Mouse (Mus musculus) heart, adult 11 months (tissue): ENCODE data around the gene Pdpn.

ENCODE experiments used
- DNase-seq: peaks from one replicate; pipeline ENCODE4 v3.0.0; 2022

Pdpn gene

GRCm38 (mm10) chr4:143231790-143232422, 67.5 kb downstream of the Pdpn start:
- no peak for DNase-seq

GRCm38 (mm10) chr4:143231110-143231509, 68.3 kb downstream of the Pdpn start:
- DNase-seq, result no peak

- no peak for DNase-seq
Measured at GRCm38 (mm10) chr4:143227976-143228375, 71.4 kb downstream of the Pdpn start.

- no peak for DNase-seq
Measured at GRCm38 (mm10) chr4:143225886-143226285, 73.5 kb downstream of the Pdpn start.

GRCm38 (mm10) chr4:143219316-143219751, 80.0 kb downstream of the Pdpn start:
- DNase-seq, result no peak

GRCm38 (mm10) chr4:143218858-143219257, 80.5 kb downstream of the Pdpn start:
- peak; percentile 83 for DNase-seq
